Mouse (Mus musculus) CD4-positive, CD25-positive, alpha-beta regulatory T cell, adult 9 weeks (primary cell): ENCODE results near the gene Gan. TPM values are rescaled to one million over a fixed set of nuclear protein-coding genes. Genes with fewer than 3 reads are reported as not detected.

ENCODE experiments used
- polyA plus RNA-seq: library from polyadenylated mRNA; unstranded; fragments of 100-300 nt; shearing (Covaris generic); gene quantifications from one replicate; pipeline ENCODE4 v1.2.1, GENCODE M21; 2017

Gan gene
- polyA plus RNA-seq: 1.0 TPM

GRCm38 (mm10) chr8:117158135-117158761, at the start of gene Gan:
TSS of gene Gan (plus strand) at chr8:117158135.

GRCm38 (mm10) chr8:117257029-117257820, 99.3 kb downstream of the Gan start, which contains the start of gene Cmip:
TSS of gene Cmip (plus strand) at chr8:117257064.

Other genes starting within 250 kb of the Gan start
- gene Cmc2, start 236.7 kb upstream of the Gan start, polyA plus RNA-seq: 36.8 TPM
- gene Cenpn, start 236.4 kb upstream of the Gan start, polyA plus RNA-seq: 3.1 TPM
- 5.6 TPM for gene Atmin, start 214.7 kb upstream of the Gan start, polyA plus RNA-seq
- not detected for gene 1700030J22Rik, start 179.2 kb upstream of the Gan start, polyA plus RNA-seq
- 30.3 TPM for gene Gcsh, start 164.6 kb upstream of the Gan start, polyA plus RNA-seq
- 0.09 TPM for gene Pkd1l2, start 75.7 kb upstream of the Gan start, polyA plus RNA-seq
- gene Bco1, start 62.3 kb upstream of the Gan start, polyA plus RNA-seq: not detected
- 9.5 TPM for gene Cmip, start 98.9 kb downstream of the Gan start, polyA plus RNA-seq